Mouse (Mus musculus) neural tube, embryonic 12.5 days (tissue): ENCODE results near the gene Miga2. TPM values are rescaled to one million over a fixed set of nuclear protein-coding genes. Genes with fewer than 3 reads are reported as not detected.

Experiments used
- ATAC-seq: fragments of 200-750 bp; cut with Nextera tagmentation; 2 replicates; pipeline ENCODE4 v1.8.0; 2017; ENCODE audit warnings: low read depth, mild to moderate bottlenecking, moderate TSS enrichment, moderate library complexity; ENCODE audit not compliant: low FRiP score
- H3K27ac ChIP-seq: fragments of 300-500 bp; sonication (generic); 2 replicates; pipeline ENCODE4 v1.5.1; 2016
- H3K27me3 ChIP-seq: fragments of 300-500 bp; sonication (generic); replicated peaks from 2 replicates; pipeline ENCODE4 v1.6.1; 2016; ENCODE audit warnings: mild to moderate bottlenecking
- H3K36me3 ChIP-seq: fragments of 300-500 bp; sonication (generic); 2 replicates; pipeline ENCODE4 v1.6.1; 2016; ENCODE audit warnings: mild to moderate bottlenecking
- H3K4me1 ChIP-seq: fragments of 300-500 bp; sonication (generic); 2 replicates; pipeline ENCODE4 v1.6.1; 2016
- H3K4me2 ChIP-seq: fragments of 300-500 bp; sonication (generic); replicated peaks from 2 replicates; pipeline ENCODE4 v1.6.1; 2016; ENCODE audit warnings: mild to moderate bottlenecking
- H3K4me3 ChIP-seq: fragments of 300-500 bp; sonication (generic); 2 replicates; pipeline ENCODE4 v1.5.1; 2016
- H3K9ac ChIP-seq: fragments of 300-500 bp; sonication (generic); 2 replicates; pipeline ENCODE4 v1.6.1; 2016; ENCODE audit warnings: mild to moderate bottlenecking
- H3K9me3 ChIP-seq: fragments of 300-500 bp; sonication (generic); 2 replicates; pipeline ENCODE4 v1.6.1; 2016; ENCODE audit warnings: mild to moderate bottlenecking
- WGBS: fragments of 180-500 bp; shearing (Covaris S2); methylation state at CpG from one replicate; pipeline ENCODE4 v1.1.7; 2016; 5-methylcytosine and 5-hydroxymethylcytosine counted together
- polyA plus RNA-seq: library from polyadenylated mRNA; unstranded; fragments of >200 nt; fragmentation: Nextera tagmentation; extraction: Ambion mirVana; gene quantifications from 2 replicates; pipeline ENCODE4 v1.2.1, GENCODE M21; 2016

Gene Miga2
- polyA plus RNA-seq, 1 experiment from 2014 or later: 28.5 TPM

DNA sequence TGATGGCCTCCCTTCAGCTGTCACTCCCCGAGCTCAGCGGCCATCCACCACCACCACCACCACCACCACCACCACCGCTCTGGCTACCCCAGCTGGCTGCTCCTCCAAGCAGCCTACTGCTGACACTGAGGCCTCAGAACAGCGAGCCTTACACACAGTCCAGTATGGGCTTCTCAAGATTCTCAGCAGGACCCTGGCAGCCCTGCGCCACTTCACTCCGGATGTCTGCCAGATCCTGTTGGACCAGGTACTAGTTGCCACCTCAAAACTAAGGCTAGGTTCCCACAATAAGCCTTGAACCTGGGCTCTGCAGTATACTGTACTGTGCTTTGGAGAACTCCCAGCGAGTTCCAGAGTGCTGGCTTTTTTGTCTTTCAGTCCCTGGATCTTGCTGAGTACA is 21.5 kb upstream of the Miga2 start:
- Histone ChIP-seq H3K27ac (no peak overlapping the region), H3K4me2 (no peak overlapping the region), H3K9me3 (no peaks in the 10 kb centered on the region), H3K36me3 (peaks cover 98% of the 10 kb centered on the region), H3K4me1 (no peaks in the 10 kb centered on the region), H3K27me3 (no peaks in the 10 kb centered on the region), H3K4me3 (no peak overlapping the region), H3K9ac (no peak overlapping the region)
- 95% methylated on average over 7 of the region's 7 CpGs for WGBS
- no peak for ATAC-seq

- Histone ChIP-seq H3K27ac (no peak overlapping the region), H3K4me1 (no peaks in the 10 kb centered on the region), H3K9me3 (no peaks in the 10 kb centered on the region), H3K4me3 (no peak overlapping the region), H3K4me2 (no peak overlapping the region), H3K9ac (no peak overlapping the region), H3K36me3 (peaks cover 98% of the 10 kb centered on the region), H3K27me3 (no peaks in the 10 kb centered on the region)
- WGBS: 84% methylated on average over 14 of the region's 14 CpGs
- ATAC-seq: no peak
Measured at GRCm38 (mm10) chr2:30343601-30344137, 20.4 kb upstream of the Miga2 start.

DNA sequence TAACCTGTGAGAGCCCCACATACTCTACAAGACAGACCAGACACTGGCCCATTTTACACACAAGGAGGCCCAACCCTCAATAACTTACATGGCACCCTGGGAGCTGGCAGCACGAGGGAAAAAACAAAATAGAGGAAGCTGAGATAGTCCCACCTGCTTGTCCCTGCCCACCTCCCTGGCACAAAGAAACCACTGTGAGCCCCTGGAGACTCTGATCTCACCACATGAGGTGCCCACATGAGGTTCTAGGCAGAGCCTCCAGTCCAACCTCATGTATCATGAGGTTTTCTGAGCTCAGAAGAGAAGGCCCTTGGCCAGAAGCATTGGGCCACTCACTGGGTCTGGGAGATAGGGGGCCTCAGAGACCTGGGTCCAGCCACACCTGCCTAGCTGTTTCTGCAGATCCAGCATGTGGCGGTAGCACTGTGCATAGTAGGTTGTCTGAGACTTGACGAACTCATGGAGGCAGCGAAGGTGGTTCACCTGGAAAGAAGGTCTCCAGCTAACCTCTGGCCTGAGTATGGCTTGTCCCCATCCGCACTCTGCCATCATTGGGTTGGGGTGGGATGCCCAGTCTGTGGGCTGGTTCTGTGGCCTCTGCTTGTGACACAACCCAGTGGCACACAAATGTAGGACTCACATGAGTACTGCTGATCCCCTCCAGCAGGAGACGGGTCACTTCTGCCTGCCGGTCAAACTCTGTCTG is 17.9 kb upstream of the Miga2 start:
- WGBS: 88% methylated on average over 7 of the region's 7 CpGs
- H3K27ac ChIP-seq: no peak overlapping the region
- no peak overlapping the region for H3K9ac ChIP-seq
- no peaks in the 10 kb centered on the region for H3K9me3 ChIP-seq
- H3K36me3 ChIP-seq: peaks cover 96% of the 10 kb centered on the region
- no peaks in the 10 kb centered on the region for H3K4me1 ChIP-seq
- ATAC-seq: no peak
- H3K4me3 ChIP-seq: no peak overlapping the region
- H3K4me2 ChIP-seq: no peak overlapping the region
- no peaks in the 10 kb centered on the region for H3K27me3 ChIP-seq

GRCm38 (mm10) chr2:30349196-30349595 is 14.8 kb upstream of the Miga2 start:
- Histone ChIP-seq H3K4me3 (no peak overlapping the region), H3K27ac (no peak overlapping the region), H3K9me3 (no peaks in the 10 kb centered on the region), H3K36me3 (peaks cover 85% of the 10 kb centered on the region), H3K4me1 (no peaks in the 10 kb centered on the region), H3K27me3 (no peaks in the 10 kb centered on the region), H3K4me2 (no peak overlapping the region), H3K9ac (no peak overlapping the region)
- WGBS: 94% methylated on average over 6 of the region's 6 CpGs
- ATAC-seq: no peak

- no peak overlapping the region for H3K27ac ChIP-seq
- no peak for ATAC-seq
- 88% methylated on average over 2 of the region's 2 CpGs for WGBS
- H3K27me3 ChIP-seq: no peaks in the 10 kb centered on the region
- peaks cover 72% of the 10 kb centered on the region for H3K36me3 ChIP-seq
- no peak overlapping the region for H3K4me2 ChIP-seq
- no peaks in the 10 kb centered on the region for H3K9me3 ChIP-seq
- H3K9ac ChIP-seq: no peak overlapping the region
- H3K4me3 ChIP-seq: no peak overlapping the region
- peaks cover under 1% of the 10 kb centered on the region; the same call in 1 of the 2 replicates for H3K4me1 ChIP-seq
Measured at GRCm38 (mm10) chr2:30351149-30351548, 12.9 kb upstream of the Miga2 start.

DNA sequence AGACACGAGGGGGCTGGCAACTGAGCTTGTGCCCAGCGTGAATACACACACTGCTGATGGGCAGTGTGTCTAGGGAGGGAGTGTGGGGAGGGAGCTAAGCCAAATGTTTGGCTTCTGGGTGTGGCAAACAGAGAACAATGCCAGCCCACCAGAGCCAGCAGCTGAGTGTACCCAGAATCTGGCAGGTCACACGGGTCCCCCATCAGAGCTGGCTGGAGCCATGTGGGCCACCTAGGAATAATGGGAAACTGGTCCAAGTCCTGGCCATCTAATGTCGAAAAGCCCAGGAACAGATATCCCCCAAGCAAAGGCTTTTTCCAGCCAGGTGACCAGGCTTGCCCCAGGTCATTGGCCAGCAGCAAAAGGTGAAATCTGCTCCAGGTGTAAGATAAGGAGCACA is 8.2 kb upstream of the Miga2 start:
- Histone ChIP-seq H3K4me2 (no peak overlapping the region), H3K27me3 (no peaks in the 10 kb centered on the region), H3K9me3 (no peaks in the 10 kb centered on the region), H3K27ac (no peak overlapping the region), H3K4me1 (peaks cover 24% of the 10 kb centered on the region), H3K4me3 (no peak overlapping the region), H3K36me3 (peaks cover 26% of the 10 kb centered on the region), H3K9ac (0 out of 2 replicates have a peak overlapping the region, but pooled peaks have one; percentile 6)
- ATAC-seq: no peak
- WGBS: 61% methylated on average over 4 of the region's 4 CpGs

- no peaks in the 10 kb centered on the region for H3K27me3 ChIP-seq
- H3K36me3 ChIP-seq: peaks cover 26% of the 10 kb centered on the region
- no peak overlapping the region for H3K4me3 ChIP-seq
- WGBS: 62% methylated on average over 4 of the region's 4 CpGs
- H3K9ac ChIP-seq: no peak overlapping the region
- H3K4me2 ChIP-seq: no peak overlapping the region
- H3K27ac ChIP-seq: no peak overlapping the region
- H3K9me3 ChIP-seq: no peaks in the 10 kb centered on the region
- no peak for ATAC-seq
- peaks cover 24% of the 10 kb centered on the region for H3K4me1 ChIP-seq
Measured at GRCm38 (mm10) chr2:30356266-30356665, 7.8 kb upstream of the Miga2 start.

DNA sequence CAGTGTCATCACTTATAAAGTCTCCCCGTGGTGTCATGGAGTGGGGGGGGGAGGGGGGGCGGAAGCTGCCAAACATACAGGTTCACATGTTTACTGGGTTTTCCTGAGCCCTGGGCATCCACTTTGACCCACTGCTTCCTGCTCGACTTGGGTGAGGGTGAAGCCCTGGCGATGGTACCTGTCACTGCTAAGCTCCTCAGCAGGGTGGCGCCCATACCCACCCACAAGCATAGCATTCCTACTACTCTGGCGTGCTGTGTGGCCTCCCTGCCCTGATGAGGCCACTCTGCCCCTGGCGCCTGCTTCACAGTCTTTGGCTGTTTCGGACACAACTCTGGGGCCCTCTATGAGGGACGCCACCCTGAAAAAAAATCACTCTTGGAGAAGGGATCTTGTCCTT is 7.1 kb upstream of the Miga2 start:
- H3K9ac ChIP-seq: no peak overlapping the region
- H3K27ac ChIP-seq: no peak overlapping the region
- H3K4me3 ChIP-seq: no peak overlapping the region
- no peaks in the 10 kb centered on the region for H3K9me3 ChIP-seq
- ATAC-seq: no peak
- H3K4me2 ChIP-seq: no peak overlapping the region
- H3K36me3 ChIP-seq: peaks cover 26% of the 10 kb centered on the region
- WGBS: 76% methylated on average over 9 of the region's 9 CpGs
- peaks cover 24% of the 10 kb centered on the region for H3K4me1 ChIP-seq
- H3K27me3 ChIP-seq: no peaks in the 10 kb centered on the region

DNA sequence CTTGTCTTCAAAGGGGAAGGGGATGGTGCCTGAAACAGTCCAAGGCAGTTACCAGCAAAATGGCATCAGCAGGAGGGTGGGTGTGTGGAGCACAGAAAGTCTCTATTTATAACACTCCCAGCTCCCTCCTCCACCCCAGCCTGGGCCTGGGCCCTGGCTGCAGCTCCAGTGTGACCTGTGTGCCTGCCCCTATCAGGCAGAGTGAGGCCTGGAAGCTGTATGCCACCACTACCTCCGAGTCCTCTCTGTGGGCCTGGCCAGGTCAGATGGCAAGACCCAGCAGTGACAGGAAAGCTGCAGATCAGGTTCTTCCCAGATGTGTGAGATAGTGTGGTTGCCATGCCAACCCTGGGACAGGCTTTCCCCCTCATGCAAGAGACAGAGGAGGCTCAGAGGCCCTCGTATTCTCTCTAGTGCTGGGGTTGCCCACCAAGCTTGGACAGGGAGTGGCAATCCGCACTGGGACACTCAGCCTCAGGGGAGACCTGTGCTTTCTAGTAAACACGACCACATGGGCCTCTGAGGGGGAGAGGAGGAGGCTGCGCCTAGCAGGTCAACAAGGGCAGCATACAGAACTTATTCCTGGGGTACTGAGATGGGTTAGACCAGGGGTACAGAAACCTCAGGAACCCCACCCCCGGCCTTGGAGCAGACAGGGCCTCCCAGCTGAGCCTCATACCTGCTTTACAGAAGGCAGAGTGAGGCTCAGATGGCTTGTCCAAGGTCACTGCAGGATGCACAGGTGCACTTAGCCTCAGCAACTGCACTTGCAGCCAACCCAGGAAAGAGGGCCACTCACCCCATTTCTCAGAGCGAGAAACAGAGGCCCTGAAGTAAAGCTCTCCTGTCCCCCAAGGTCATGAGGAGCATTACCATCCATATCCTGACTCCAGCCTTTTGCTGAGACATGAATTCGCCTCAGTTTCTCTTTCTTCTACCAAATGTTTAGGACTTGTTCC is 6.2 kb upstream of the Miga2 start:
- Histone ChIP-seq H3K9me3 (no peaks in the 10 kb centered on the region), H3K4me3 (peak overlapping the region; percentile 69; the same call in 1 of the 2 replicates), H3K9ac (peak overlapping the region; percentile 77), H3K27me3 (no peaks in the 10 kb centered on the region), H3K4me1 (peaks cover 24% of the 10 kb centered on the region), H3K27ac (no peak overlapping the region), H3K36me3 (peaks cover 20% of the 10 kb centered on the region), H3K4me2 (peak overlapping the region; percentile 87)
- WGBS: 64% methylated on average over 8 of the region's 8 CpGs
- no peak for ATAC-seq

DNA sequence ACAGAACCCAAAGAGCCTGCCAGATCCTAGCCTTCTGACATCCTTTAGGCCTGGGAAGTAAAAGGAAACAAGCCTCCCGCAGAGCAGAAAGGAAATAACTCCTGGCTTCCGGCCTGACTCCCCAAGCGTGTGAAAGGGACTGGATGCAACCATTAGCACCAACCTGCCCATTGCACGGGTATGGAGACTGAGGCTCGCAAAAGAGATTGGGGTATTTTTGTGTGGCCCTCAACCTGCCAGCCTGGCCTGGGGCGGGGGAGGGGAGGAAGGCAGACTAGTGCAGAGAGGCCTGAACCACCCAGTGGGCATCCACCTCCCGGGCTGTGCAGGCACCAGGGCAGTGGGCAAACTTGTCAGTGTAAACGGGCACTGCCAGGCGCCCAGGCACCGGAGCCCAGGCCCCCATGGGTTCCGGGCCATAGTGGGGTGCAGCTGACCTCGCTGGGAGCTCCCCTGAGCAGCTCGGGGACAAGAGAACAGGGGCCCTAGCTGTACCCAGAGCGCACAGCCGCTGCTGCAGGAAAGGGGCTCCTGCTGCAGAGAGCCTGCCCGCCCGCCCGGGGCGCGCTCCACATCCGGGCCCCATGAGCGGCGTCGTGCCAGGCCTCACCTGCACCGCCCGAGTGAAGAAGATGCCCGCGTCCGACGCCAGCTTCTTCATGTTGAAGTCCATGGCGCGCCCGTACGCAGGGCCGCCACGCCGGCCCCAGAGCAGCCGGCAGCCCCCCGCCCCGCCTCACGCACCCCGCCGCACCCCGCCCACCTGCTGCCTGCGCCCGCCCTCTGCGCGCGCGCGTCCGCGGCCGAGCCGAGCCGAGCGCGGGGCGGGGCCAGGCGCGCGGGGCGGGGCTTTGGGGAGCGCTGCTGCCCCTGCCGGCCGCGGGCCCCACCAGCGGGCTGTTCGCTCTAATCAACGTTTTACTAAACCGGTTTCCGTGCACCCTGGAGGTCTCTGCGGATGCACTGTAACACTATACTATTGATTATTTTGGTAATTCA is 5.2 kb upstream of the Miga2 start, which contains the start of gene Sh3glb2:
Gene Sh3glb2, minus strand, starts transcription at position 805 of the 999 bp plus-strand sequence.
- Histone ChIP-seq H3K9ac (peak within 1 kb of the TSS; percentile 77), H3K36me3 (peaks cover 10% of the 10 kb centered on the region), H3K27ac (no peak within 1 kb of the TSS), H3K4me3 (peak within 1 kb of the TSS; percentile 69), H3K9me3 (no peaks in the 10 kb centered on the region), H3K4me1 (peaks cover 24% of the 10 kb centered on the region), H3K27me3 (no peaks in the 10 kb centered on the region), H3K4me2 (peak within 1 kb of the TSS; percentile 87)
- ATAC-seq: peak; percentile 72
- 3% methylated on average over 73 of the region's 73 CpGs for WGBS

- Histone ChIP-seq H3K4me1 (peaks cover 37% of the 10 kb centered on the region), H3K9me3 (no peaks in the 10 kb centered on the region), H3K27ac (no peak overlapping the region), H3K36me3 (no peaks in the 10 kb centered on the region), H3K4me3 (no peak overlapping the region), H3K4me2 (no peak overlapping the region), H3K9ac (no peak overlapping the region), H3K27me3 (no peaks in the 10 kb centered on the region)
- ATAC-seq: no peak
- WGBS: 66% methylated on average over 10 of the region's 10 CpGs
Measured at GRCm38 (mm10) chr2:30360626-30361025, 3.4 kb upstream of the Miga2 start.
